Mouse (Mus musculus): ENCODE measurements around the gene Esp15.
A peak's percentile ranks its signal among the peaks of the same experiment; 100 is the strongest.
"Not testable (repeated sequence)": the region's sequence is repeated elsewhere in the genome, so short reads cannot be mapped to it uniquely, and the experiment has no call there.

Esp15 gene

GRCm38 (mm10) chr17:39640654-39641053 lies at the start of gene Esp15:
Gene Esp15, plus strand, starts transcription at chr17:39640954.
- not testable (repeated sequence) for DNase-seq (ENCODE audit: low read depth, low spot score)

- DNase-seq (ENCODE audit: low read depth, low spot score): peak; percentile 1
Measured at GRCm38 (mm10) chr17:39591550-39591949, 49.2 kb upstream of the Esp15 start.
